Mouse (Mus musculus) myocyte (in vitro differentiated cells): ENCODE measurements around the gene Smoc2. TPM values are rescaled to one million over a fixed set of nuclear protein-coding genes. Genes with fewer than 3 reads are reported as not detected.

Source experiments
- H3K27me3 ChIP-seq: one replicate; pipeline ENCODE4 v1.6.1; 2011; ENCODE audit not compliant: control insufficient read depth, insufficient read depth, insufficient read length
- H3K36me3 ChIP-seq: one replicate; pipeline ENCODE4 v1.6.1; 2011; ENCODE audit not compliant: control insufficient read depth, insufficient read depth
- H3K4me2 ChIP-seq: one replicate; pipeline ENCODE4 v1.6.1; 2011; ENCODE audit warnings: low read depth, control low read depth
- H3K4me3 ChIP-seq: one replicate; pipeline ENCODE4 v1.5.1; 2011; ENCODE audit warnings: mild to moderate bottlenecking, control low read depth, moderate library complexity
- H3K79me2 ChIP-seq: one replicate; pipeline ENCODE4 v1.6.1; 2011; ENCODE audit not compliant: control insufficient read depth, insufficient read depth
- H3ac ChIP-seq: one replicate; pipeline ENCODE4 v1.6.1; 2011; ENCODE audit not compliant: control insufficient read depth, insufficient read length
- CEBPB ChIP-seq: IDR thresholded peaks from 2 replicates; pipeline ENCODE4 v1.6.1; 2011; ENCODE audit warnings: mild to moderate bottlenecking, moderate library complexity; ENCODE audit not compliant: poor library complexity, insufficient read depth, severe bottlenecking
- E2F4 ChIP-seq: IDR thresholded peaks from one replicate; pipeline ENCODE4 v1.6.1; 2011; ENCODE audit warnings: mild to moderate bottlenecking, control low read depth, moderate library complexity; ENCODE audit not compliant: insufficient read depth
- MAX ChIP-seq: IDR thresholded peaks from one replicate; pipeline ENCODE4 v1.6.1; 2011; ENCODE audit warnings: low read depth, mild to moderate bottlenecking, control low read depth
- MYOD1 ChIP-seq, 3 experiments: IDR thresholded peaks; one replicate each; pipeline ENCODE4 v1.6.1; 2011; ENCODE audit warnings: control low read depth in 2 of 3, low read depth in 2 of 3, mild to moderate bottlenecking in 2 of 3, moderate library complexity in 1 of 3; ENCODE audit not compliant: insufficient read length in 2 of 3, control insufficient read depth in 1 of 3
- MYOG ChIP-seq, 3 experiments: IDR thresholded peaks; one replicate each; pipeline ENCODE4 v1.6.1; 2011; ENCODE audit warnings: control low read depth in 2 of 3, low read depth in 2 of 3, mild to moderate bottlenecking in 2 of 3; ENCODE audit not compliant: insufficient read length in 2 of 3, control insufficient read depth in 1 of 3, insufficient read depth in 1 of 3
- POLR2A ChIP-seq: IDR thresholded peaks from one replicate; pipeline ENCODE4 v1.6.1; 2011; ENCODE audit warnings: low read depth, mild to moderate bottlenecking, control low read depth, moderate library complexity; ENCODE audit not compliant: insufficient read length
- POLR2AphosphoS2 ChIP-seq: IDR thresholded peaks from one replicate; pipeline ENCODE4 v1.6.1; 2011; ENCODE audit warnings: low read depth, control low read depth; ENCODE audit not compliant: insufficient read length
- REST ChIP-seq: IDR thresholded peaks from one replicate; pipeline ENCODE4 v1.6.1; 2011; ENCODE audit warnings: mild to moderate bottlenecking, control low read depth, moderate library complexity; ENCODE audit not compliant: insufficient read depth, insufficient read length
- SRF ChIP-seq: IDR thresholded peaks from one replicate; pipeline ENCODE4 v1.6.1; 2011; ENCODE audit warnings: low read depth; ENCODE audit not compliant: control insufficient read depth, insufficient read length
- TCF12 ChIP-seq: IDR thresholded peaks from one replicate; pipeline ENCODE4 v1.6.1; 2011; ENCODE audit warnings: mild to moderate bottlenecking, control low read depth; ENCODE audit not compliant: poor library complexity, insufficient read depth, severe bottlenecking
- TCF3 ChIP-seq: IDR thresholded peaks from one replicate; pipeline ENCODE4 v1.6.1; 2011; ENCODE audit warnings: low read depth, control low read depth; ENCODE audit not compliant: insufficient read length
- USF1 ChIP-seq: IDR thresholded peaks from one replicate; pipeline ENCODE4 v1.6.1; 2011; ENCODE audit warnings: low read depth, mild to moderate bottlenecking, control low read depth, moderate library complexity
- polyA plus RNA-seq: library from polyadenylated mRNA; unstranded; fragments of >200 nt; fragmentation: generic; extraction: Trizol; gene quantifications from one replicate; pipeline ENCODE4 v1.2.1, GENCODE M21; 2012; ENCODE audit warnings: missing spikeins

Gene Smoc2
- polyA plus RNA-seq, 1 experiment, result 12.6 TPM

- TF ChIP-seq SRF, result no peak
- TF ChIP-seq CEBPB, result no peak
- no peak for TF ChIP-seq E2F4
- no peak for TF ChIP-seq USF1
- no peak for TF ChIP-seq MYOG (IDR thresholded peaks at IDR 0.05; ENCODE audit: control insufficient read depth in 1 of 3, insufficient read depth in 1 of 3, insufficient read length in 2 of 3, low read depth in 2 of 3)
- no peak for TF ChIP-seq TCF12
- TF ChIP-seq POLR2A, result no peak
- no peak for TF ChIP-seq MAX
- TF ChIP-seq MYOD1 (IDR thresholded peaks at IDR 0.05; ENCODE audit: control insufficient read depth in 1 of 3, insufficient read length in 2 of 3, low read depth in 2 of 3), result no peak
- no peak for TF ChIP-seq POLR2AphosphoS2
- TF ChIP-seq REST, result no peak
- no peak for TF ChIP-seq TCF3
- no peak overlapping the region for H3K4me3 ChIP-seq
- H3K27me3 ChIP-seq, result no peaks in the 10 kb centered on the region
- no peaks in the 10 kb centered on the region for H3K36me3 ChIP-seq
- no peak overlapping the region for H3ac ChIP-seq
- H3K79me2 ChIP-seq, result no peaks in the 10 kb centered on the region
- no peak overlapping the region for H3K4me2 ChIP-seq
These were observed 21.3 kb upstream of the Smoc2 start for GRCm38 (mm10) chr17:14257799-14258520.

- H3K79me2 ChIP-seq, result no peaks in the 10 kb centered on the region
- no peak for TF ChIP-seq MAX
- no peak for TF ChIP-seq MYOD1 (IDR thresholded peaks at IDR 0.05; ENCODE audit: control insufficient read depth in 1 of 3, insufficient read length in 2 of 3, low read depth in 2 of 3)
- no peak for TF ChIP-seq POLR2AphosphoS2
- TF ChIP-seq POLR2A, result no peak
- no peak for TF ChIP-seq MYOG (IDR thresholded peaks at IDR 0.05; ENCODE audit: control insufficient read depth in 1 of 3, insufficient read depth in 1 of 3, insufficient read length in 2 of 3, low read depth in 2 of 3)
- TF ChIP-seq USF1, result no peak
- TF ChIP-seq TCF12, result no peak
- no peak for TF ChIP-seq REST
- no peak for TF ChIP-seq E2F4
- no peak for TF ChIP-seq TCF3
- no peak for TF ChIP-seq CEBPB
- TF ChIP-seq SRF, result no peak
- H3K36me3 ChIP-seq, result no peaks in the 10 kb centered on the region
- no peak overlapping the region for H3K4me2 ChIP-seq
- H3K27me3 ChIP-seq, result no peaks in the 10 kb centered on the region
- H3ac ChIP-seq, result no peak overlapping the region
- H3K4me3 ChIP-seq, result no peak overlapping the region
These were observed 20.4 kb upstream of the Smoc2 start for GRCm38 (mm10) chr17:14258906-14259305.

- H3K4me2 ChIP-seq, result no peak overlapping the region
- no peak for TF ChIP-seq TCF3
- TF ChIP-seq REST, result no peak
- TF ChIP-seq SRF, result no peak
- no peak for TF ChIP-seq MYOD1 (IDR thresholded peaks at IDR 0.05; ENCODE audit: control insufficient read depth in 1 of 3, insufficient read length in 2 of 3, low read depth in 2 of 3)
- TF ChIP-seq E2F4, result no peak
- no peak for TF ChIP-seq POLR2A
- no peak for TF ChIP-seq USF1
- TF ChIP-seq POLR2AphosphoS2, result no peak
- H3ac ChIP-seq, result no peak overlapping the region
- no peaks in the 10 kb centered on the region for H3K79me2 ChIP-seq
- no peaks in the 10 kb centered on the region for H3K27me3 ChIP-seq
- H3K4me3 ChIP-seq, result no peak overlapping the region
- no peaks in the 10 kb centered on the region for H3K36me3 ChIP-seq
These were observed 18.3 kb upstream of the Smoc2 start for GRCm38 (mm10) chr17:14260966-14261365.

- Histone ChIP-seq H3K36me3 (no peaks in the 10 kb centered on the region), H3ac (no peak overlapping the region), H3K4me2 (no peak overlapping the region), H3K4me3 (no peak overlapping the region), H3K79me2 (no peaks in the 10 kb centered on the region), H3K27me3 (no peaks in the 10 kb centered on the region)
- TF ChIP-seq MYOG (IDR thresholded peaks at IDR 0.05; ENCODE audit: control insufficient read depth in 1 of 3, insufficient read depth in 1 of 3, insufficient read length in 2 of 3, low read depth in 2 of 3) (no peak), POLR2AphosphoS2 (no peak), USF1 (no peak), TCF3 (no peak), POLR2A (no peak), MYOD1 (IDR thresholded peaks at IDR 0.05; ENCODE audit: control insufficient read depth in 1 of 3, insufficient read length in 2 of 3, low read depth in 2 of 3) (no peak), TCF12 (no peak), CEBPB (no peak), REST (no peak), MAX (no peak), SRF (no peak), E2F4 (no peak)
These were observed 17.1 kb upstream of the Smoc2 start for GRCm38 (mm10) chr17:14262217-14262616.
